Mouse (Mus musculus): ENCODE measurements around the gene Smap1.

Smap1 gene

DNA sequence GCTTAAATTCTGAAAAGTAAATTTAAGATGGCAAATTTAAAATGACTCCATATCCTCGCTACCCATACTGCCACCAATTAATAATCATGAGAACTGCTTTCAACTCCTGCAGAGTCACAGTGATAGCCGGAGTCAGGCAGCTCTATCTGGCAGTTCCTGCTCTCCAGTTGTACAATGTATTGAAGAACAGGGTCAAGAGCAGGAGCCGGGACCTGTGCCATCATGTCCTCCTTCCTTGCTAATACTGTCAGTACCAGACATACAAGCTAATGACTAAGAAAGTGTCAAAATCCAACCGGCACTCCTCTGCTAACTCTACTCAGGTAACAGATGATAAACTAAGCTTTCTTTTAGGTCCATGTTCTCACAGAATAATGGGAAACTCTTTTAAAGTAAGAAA, 3.0 kb downstream of the Smap1 start:
- DNase-seq = no peak

DNA sequence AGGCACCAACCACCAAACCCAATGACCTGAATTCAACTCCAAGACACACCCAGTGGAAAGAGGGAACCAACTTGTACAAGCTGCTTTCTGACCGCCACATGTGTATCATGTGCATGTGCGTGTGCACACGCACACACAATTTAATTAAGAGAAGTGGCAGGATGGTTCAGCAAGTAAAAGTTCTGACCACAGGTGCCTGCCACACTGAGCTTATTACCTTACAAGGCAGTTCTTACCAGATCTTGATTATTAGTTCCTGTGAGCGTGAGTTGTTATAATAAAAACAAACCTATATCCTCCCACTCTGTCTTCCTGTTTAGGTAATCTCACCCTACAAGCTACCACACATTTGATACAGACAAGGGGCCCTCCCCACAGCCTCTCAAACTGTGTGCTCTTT, 6.6 kb downstream of the Smap1 start:
- no peak for DNase-seq

DNA sequence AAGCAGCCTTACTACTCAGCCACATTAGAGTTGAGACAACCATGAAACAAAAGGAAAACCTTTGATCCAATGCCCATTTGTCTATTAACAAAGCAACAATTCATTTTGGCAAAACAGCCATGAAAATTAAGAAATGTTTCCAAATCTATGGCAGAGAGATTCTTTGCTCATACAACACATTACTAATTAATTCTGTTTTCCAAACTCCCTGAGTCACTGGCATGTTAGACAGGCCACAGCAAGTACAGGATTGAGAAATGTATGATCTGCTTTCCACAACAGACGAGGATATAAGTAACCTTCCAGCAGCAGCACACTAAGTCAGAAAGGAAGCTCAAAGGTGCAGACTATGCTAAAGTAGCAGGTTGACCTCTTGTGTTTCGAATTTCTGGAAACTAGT, 9.1 kb downstream of the Smap1 start:
- DNase-seq = no peak

DNA sequence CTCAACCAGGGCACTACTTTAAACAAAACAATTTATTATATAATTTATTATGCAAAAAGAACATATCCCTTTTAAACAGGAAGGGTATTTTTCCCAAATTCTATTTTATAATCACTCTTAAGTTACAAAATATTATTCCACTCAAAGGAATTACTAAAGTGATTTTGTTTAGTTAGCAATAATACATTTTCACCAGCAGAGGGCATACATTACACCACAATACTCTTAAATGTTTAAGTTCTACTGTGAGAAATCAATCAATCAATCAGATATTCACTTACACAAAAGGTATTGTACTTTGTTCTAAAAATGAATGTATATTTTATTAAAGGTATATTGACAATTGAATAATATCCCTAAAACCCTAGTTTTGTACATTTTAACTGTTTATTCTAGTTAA, 16.0 kb downstream of the Smap1 start:
- no peak for DNase-seq

DNA sequence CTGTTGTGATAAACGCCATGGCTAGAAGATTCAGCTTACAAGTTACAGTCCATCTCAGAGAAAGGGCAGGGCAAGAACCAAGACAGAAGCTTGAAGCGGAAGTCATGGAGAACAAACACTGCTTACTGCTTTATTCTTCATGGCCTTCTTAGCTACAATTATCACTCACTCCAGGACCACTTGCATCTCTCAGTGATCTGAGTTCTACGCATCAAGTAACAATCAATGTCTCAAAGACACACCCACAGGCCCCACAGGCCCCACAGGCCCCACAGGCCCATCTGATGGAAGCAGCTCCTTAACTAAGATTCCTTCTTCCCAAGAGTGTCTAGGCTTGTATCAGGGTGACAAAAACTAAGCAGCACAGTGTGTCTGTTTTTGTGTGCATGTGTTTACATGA, 18.8 kb downstream of the Smap1 start:
- no peak for DNase-seq

DNA sequence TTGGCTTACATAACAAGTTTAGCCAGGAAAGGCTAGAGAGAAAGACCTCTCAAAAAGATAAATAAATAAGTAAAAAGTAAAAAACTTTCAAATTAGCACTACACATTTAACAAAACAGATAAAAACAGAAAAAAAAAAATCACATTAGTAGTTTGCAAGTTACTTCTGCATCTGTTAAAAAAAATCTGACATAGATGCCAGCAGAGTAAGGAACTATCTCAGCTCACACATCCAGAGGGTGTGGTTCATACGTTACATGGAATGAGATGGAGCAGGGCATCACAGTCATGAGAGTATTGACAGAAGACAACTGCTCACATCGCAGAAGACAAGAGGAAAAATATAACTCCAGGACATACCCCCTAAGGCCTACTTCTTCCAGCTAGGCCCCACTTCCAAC, 19.4 kb downstream of the Smap1 start:
- no peak for DNase-seq

DNA sequence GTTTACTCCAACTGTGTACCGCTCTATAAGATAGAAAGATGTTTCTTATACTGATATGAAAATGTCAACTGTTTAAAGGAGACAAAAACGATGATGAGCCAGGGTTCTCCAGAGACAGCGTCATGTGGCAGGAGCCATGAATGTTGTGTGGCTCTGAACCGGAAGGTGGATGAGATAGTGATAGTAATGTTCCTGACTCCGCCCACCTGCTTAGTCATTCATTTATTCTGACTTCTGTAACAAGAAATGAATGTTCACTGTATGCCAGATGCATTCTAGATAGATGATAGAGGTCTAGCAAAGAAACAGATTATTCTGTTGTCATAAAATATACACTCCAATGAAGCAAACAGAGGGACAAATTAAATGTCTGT, 22.5 kb downstream of the Smap1 start:
- no peak for DNase-seq

DNA sequence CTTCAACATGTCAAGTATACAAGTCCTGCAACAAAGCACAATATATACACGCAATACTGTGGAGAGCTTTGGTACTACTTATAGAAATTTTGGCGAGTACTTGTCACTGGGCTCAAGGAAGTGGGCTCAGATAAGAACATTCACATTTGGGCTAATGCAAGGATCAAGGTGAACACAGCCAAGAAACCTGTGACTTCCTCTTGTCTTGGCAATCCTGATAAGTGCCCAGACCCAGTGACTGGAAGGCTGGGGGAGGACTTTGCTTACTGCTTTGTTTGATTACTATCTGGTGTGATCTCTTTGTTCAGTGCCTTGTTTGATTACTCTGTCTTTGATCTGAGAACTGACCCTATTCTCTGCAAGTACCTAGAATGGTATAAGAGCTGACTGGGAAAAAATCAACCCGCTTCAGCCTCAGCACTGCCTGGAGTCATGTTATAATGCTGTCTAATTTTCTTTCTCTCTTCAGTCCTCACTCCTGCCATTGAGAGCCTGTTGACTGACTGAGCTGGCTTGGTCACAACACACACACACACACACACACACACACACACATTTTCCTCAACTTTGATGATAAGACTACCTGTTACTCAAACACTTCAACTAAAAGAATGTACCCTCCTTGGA, 23.0 kb downstream of the Smap1 start:
- DNase-seq = no peak

DNA sequence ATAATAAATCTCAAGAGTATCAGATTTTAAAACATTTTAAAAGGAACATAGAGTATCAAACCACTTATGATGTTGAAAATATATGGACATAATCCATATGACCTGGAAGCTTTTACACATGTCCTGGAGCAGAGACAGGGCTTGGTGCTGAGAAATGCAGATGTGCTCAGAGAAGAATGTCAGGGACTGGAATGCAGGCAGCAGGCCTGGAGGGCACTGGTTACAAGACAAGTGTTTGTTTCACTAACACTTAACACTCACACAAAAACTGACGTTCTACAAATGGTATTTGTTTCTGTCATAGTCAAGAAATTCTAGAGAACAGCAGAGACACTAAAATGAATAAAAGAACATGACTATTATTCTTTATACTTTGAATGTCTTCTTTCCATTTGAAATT, 30.0 kb downstream of the Smap1 start:
- DNase-seq = no peak

DNA sequence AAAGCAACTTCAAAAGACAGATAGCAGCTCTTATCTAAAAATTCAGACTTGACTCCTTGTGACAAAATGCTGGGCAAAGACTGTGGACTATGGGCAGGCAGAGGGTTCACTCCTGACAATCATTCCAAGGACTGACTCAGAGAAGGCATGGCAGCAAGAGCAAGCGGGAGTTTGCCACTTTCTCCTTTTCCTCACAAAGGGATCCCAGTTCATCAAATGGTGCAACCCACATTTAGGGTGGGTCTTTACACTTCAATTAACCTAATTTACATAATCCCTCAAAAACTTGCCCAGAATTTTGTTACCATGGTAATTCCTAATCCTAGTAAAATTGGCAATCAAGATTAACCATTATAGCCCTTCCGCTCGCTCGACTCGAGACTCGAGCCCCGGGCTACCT, 37.2 kb downstream of the Smap1 start:
- DNase-seq = no peak

DNA sequence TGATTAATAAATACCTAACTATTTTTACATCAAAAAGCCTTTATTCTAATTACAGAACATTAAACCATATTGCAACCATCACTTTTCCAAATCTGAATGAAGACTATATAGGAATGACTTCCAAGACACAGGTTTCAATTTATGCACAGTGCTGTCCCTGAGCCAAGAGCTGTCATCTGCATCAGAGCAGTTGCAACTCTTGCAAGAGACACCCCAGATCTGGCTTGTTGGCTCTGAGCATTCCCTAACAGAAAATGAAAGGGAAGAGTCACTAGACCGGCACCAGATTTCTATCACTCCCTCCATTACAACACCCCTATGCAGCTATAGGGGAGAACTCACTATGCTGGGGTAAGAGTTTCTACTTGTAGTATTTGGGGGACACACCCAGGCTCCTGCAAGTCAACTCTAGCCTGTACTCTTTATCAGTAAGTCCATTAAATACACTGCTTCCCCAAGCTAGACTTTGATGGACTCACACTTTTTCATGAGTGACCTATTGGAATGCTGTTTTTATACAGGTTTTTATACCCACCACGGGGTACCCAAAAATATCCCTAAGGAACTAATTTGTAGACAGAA, 37.9 kb downstream of the Smap1 start:
- no peak for DNase-seq

DNA sequence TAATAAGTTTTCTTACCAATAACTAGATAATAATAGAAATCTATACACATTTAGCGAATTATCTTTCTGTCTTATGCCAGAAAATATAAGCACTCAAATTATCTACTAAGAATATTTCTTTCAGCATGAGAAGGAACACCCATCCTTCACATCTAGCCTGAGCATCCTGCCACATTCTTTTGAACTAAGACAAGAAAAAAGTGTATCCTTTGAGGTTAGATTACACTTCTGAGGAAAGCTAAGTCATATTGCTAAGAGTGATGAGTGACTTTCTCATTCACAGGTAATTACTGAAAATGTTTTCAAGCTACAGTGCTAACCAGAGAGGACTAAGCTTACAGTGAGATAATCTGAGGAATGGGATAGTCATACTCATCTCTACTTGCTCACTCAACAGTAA, 39.4 kb downstream of the Smap1 start:
- DNase-seq = no peak

DNA sequence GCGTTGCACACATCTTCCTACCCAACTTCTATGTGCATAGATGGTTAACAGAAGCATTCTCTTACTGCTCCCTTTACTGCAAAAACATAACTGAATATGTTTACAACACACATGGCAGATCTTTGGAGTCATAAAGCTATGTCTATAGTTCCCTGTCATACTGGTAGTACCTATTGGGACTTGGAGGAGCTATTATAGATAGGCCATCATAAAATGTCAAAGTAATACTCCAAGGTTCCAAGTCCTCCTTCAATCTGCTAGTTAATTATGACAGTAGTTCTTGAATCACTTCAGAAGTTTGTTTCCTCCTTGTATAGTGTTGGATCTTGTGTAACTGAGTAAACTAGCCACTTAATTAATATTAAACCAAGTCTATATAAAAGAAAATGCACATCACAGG, 49.9 kb downstream of the Smap1 start:
- no peak for DNase-seq

DNA sequence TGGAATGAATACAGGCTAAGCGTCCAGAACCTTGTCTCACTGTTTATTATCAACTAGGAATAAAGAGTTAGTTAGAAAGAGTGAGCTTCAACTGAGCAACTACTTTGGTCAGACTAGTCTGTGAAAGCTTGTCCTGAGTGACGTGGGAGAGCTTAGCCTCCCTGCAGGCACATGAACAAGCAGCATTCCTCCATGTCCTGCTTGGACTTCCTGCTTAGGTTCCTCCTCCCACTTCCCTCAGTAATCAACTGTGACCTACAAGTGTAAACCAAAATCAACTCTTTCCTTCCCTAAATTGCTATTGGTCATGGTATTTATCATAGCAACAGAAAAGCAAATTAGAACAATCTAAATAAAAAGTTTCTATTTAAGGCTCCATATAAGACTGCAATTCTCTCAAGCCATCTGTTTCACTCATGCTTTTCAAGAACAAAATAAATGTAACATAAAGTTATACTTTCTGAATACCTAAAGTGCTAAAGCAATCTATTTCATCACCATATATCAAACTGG, 54.7 kb downstream of the Smap1 start:
- DNase-seq = no peak

DNA sequence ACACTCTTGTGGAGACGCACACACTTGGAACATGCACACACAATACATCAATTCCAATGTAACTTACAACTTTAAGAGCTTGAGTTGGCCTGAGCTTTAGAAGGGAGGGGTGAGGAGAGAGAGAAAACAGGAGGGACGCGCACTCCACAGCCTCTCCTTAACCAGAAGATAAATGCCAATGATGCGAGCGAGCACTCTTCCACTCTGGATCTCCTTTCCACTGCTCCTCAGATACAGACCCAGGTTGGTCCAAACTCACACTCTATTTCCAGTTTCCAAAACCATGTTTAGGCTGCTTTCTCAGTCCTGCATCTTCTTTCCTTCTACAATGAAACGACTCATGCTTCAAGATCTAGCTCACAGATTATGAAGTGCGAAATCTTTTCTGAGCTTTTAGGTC, 56.6 kb downstream of the Smap1 start:
- no peak for DNase-seq

DNA sequence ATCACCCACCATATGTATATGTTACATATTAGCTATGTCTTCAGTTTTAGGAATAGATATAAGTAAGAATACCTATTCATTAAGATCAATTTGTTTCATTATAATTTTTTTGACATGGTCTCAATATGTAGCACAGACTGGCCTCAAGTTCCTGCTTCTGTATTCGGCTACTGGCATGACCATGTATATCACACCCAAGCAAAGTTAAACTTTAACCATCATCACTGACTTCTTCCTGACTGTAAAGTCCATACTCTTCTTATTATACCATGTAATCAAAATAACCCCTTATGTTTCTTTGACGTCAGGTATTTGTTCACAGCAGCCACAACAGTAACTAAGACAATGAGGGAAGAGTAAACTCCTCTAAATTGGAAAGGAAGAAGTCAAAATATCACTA, 61.2 kb downstream of the Smap1 start:
- DNase-seq = no peak

DNA sequence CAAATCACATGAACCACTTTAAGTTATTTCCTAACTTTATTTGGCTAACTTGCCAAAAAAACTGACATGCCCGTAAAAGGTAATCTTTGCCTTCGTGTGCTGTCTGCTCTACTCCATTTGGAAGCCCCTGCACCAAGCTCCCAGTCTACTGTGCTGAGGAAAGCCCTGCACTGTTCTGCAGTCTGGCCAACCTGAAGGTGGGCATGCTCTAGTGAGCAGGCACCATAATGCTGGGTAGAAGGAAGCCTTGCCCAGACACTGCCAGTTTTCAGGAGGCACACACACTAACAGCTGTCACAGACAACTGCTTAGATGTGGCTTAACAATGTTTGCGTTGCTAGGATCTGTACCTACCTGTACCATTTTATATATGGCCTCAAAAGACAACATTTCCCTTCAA, 66.5 kb downstream of the Smap1 start:
- no peak for DNase-seq

DNA sequence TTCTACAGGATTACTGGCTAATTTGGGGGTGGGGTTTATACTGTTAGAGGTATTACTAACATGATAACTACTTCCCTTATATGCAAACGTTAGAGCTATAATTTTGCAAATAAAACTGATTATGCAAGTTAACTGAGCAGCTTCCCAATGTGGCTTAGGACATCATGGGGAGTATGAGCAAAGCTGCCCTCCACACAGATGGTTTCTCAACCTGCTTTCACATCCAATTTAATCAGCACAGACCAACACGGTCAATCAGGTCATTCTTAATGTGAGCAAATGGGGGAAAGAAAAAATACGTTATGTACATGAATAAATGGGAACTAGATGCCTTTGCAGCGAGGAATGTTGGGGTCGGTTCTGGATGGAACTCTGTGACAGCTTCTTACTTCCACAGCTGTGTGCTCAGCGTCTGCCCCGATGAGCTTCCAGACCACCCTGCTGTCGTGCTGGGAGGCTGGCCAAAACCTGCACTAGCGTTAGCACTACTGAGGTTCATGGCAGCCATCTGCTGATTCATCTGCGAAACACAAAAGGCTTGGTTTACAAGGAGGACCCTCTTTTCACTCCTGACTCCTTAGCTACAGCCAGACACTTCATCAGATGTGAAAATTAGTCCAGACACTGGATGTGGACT, 76.0 kb downstream of the Smap1 start:
- DNase-seq = no peak

DNA sequence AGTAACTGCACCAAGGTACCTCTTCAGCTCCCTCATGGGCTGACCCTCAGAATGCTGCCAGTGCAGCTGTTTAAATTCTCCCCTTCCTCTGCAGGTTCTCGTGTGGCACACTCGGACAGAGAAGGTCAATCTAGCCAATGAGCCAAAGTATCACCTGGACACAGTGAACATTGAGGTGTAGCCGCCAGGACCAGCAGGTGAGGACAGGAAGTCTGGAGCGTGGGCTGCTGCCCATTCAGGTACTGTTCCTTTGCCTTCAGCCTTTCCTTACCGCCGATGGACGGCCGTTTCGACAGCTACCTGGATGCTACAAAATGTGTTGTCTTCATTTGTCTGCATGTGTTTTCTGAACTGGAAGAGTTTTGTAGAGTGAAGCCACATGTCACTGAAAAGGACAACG, 77.1 kb downstream of the Smap1 start:
- no peak for DNase-seq

DNA sequence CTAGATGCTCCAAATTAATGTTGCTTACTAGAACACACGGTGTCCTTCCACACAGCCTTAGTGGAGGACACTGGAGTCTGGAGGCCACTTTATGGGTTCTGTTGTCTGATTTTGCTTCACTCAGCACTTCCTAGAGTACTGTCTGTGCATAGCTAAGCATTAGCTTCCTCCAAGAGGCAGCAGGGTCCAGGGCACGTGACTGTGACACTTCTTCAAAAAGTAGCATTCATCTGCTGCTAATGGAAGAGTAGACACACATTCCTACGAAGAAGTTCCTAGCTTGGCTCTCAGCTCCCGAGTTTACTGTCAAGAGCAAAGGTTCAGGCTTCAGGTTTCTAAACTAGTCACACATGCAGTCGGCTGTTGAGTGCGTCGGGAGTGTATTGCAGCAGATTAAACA, 78.3 kb downstream of the Smap1 start:
- no peak for DNase-seq

DNA sequence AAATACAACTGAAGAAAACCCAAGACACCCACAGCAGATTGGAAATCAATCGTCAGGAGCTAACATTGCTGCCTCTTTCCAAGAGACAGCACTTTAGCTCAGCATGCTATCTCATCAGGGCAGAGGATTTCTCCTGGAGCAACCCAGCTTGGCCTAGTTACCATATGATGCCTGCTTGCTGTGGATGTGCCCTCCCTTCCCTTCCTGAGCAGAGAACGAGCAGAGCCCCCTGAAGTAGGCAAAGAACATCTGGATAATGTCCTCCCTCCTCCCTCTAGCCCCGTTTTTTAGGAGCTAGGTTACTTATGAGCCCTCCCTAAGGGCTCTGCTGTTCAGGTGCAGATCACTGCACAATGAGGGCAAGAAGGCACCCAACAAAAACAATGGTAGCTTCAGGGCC, 79.5 kb downstream of the Smap1 start:
- no peak for DNase-seq

DNA sequence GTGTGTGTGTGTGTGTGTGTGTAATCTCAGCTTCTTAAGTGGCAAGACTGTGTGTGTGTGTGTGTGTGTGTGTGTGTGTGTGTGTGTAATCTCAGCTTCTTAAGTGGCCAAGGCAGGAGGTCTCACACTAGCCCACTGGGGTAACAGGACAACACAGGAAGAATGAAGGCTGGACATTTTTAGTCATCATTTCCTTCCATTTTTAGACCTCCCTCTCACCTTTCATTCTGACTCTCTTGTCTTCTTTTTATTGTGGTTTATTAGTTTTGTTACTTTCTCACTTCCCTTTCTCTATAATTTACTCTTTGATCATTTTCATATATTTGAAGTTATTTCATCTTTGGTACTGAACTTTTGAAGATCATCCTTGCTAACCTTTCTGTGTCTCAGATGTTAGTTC, 81.2 kb downstream of the Smap1 start:
- DNase-seq = no peak

DNA sequence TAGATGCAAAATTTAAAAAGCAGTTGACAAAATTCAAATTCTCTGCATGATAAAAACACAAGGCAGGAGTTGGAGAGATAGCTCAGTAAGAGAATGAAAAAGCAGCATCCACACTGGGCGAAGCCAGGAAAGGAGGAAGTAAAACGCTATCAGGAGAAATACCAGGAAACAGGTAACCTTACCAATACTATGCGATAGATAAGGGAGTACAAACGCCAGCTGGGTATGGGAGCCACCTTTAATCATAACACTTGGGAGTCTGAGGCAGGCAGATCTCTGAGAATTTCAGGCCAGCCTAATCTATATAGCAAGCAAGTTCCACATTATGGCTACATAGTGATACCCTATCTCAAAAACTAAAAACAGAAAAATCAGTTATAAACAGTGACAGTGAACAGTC, 85.5 kb downstream of the Smap1 start:
- DNase-seq = no peak

DNA sequence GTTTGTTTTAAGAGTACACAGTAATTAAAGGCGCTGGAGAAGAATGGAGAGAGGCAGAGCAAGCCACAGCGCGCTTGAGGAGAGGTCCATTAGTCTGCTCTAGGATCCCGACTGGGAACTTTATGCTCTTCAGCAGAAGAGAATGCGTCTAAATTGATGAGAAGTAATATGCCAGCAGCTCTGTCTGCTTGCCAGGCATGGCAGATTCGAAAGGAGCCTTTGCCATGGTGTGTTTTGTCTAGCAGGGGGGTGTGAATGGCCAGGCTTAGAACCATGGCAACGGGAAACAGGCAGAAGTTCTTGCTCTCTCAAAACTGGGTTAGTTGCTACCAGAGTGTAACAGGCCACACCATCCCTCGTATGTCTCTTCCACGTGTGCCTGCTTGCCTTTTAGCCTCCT, 87.3 kb downstream of the Smap1 start:
- no peak for DNase-seq

DNA sequence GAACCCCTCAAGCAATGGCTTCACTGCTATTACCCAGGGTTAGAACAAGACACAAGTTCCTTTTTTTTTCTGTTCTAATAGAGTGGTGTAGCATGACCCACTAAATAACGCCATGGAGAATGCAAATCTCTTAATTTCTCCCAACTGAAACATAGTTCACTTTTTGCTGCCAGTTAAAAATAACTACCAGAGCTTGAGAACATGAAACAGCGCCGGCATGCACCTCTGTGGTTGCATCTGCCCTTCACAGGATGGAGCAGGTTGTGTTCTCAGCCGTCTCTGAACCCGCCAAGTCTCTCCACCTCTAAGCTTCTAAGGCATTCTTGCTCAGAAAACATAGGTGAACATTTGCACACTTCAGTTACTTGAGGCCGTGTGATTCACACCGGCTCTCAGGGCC, 87.9 kb downstream of the Smap1 start:
- no peak for DNase-seq
